Mouse (Mus musculus) ES-Bruce4 (cell line): ENCODE measurements around the gene Tas2r136.

Source experiments
- CTCF ChIP-seq: IDR thresholded peaks from one replicate; pipeline ENCODE4 v1.8.1; 2011; ENCODE audit warnings: low read depth, low read length
- EP300 ChIP-seq: IDR thresholded peaks from 2 replicates; pipeline ENCODE4 v1.6.1; 2011; ENCODE audit warnings: low read depth, low read length; ENCODE audit not compliant: insufficient read depth
- POLR2A ChIP-seq: IDR thresholded peaks from one replicate; pipeline ENCODE4 v1.8.1; 2011; ENCODE audit warnings: low read length; ENCODE audit not compliant: insufficient read depth

GRCm38 (mm10) chr6:132750206-132750605 is 27.8 kb downstream of the Tas2r136 start:
- TF ChIP-seq EP300 = no peak
- no peak for TF ChIP-seq POLR2A
- no peak for TF ChIP-seq CTCF
